Mouse (Mus musculus) C2C12 (cell line): Measurements from ENCODE around the gene Nfxl1. TPM values are rescaled to one million over a fixed set of nuclear protein-coding genes. Genes with fewer than 3 reads are reported as not detected.

ENCODE experiments used
- H3K27me3 ChIP-seq: one replicate; pipeline ENCODE4 v1.6.1; 2011; ENCODE audit not compliant: control insufficient read depth, insufficient read depth, insufficient read length
- H3K36me3 ChIP-seq: one replicate; pipeline ENCODE4 v1.6.1; 2011; ENCODE audit not compliant: control insufficient read depth, insufficient read depth
- H3K4me3 ChIP-seq: one replicate; pipeline ENCODE4 v1.5.1; 2011; ENCODE audit warnings: mild to moderate bottlenecking, control low read depth; ENCODE audit not compliant: poor library complexity, insufficient read depth, severe bottlenecking
- H3K79me2 ChIP-seq: one replicate; pipeline ENCODE4 v1.6.1; 2011; ENCODE audit not compliant: control insufficient read depth, insufficient read depth
- H3K79me3 ChIP-seq: one replicate; pipeline ENCODE4 v1.6.1; 2011; ENCODE audit warnings: low read depth, control low read depth
- H3ac ChIP-seq: one replicate; pipeline ENCODE3; 2011; ENCODE audit warnings: low read depth; ENCODE audit not compliant: control insufficient read depth, insufficient read length
- CEBPB ChIP-seq: IDR thresholded peaks from one replicate; pipeline ENCODE4 v1.6.1; 2011; ENCODE audit warnings: low read depth, mild to moderate bottlenecking, control low read depth, moderate library complexity
- CTCF ChIP-seq: IDR thresholded peaks from one replicate; pipeline ENCODE4 v1.5.1; 2011; ENCODE audit not compliant: control insufficient read depth, insufficient read depth, insufficient read length
- FOSL1 ChIP-seq: IDR thresholded peaks from one replicate; pipeline ENCODE4 v1.8.0; 2011; ENCODE audit warnings: mild to moderate bottlenecking, low read length; ENCODE audit not compliant: poor library complexity, insufficient read depth, severe bottlenecking
- MAX ChIP-seq: IDR thresholded peaks from one replicate; pipeline ENCODE4 v1.6.1; 2011; ENCODE audit warnings: mild to moderate bottlenecking, control low read depth
- MYOD1 ChIP-seq: IDR thresholded peaks from one replicate; pipeline ENCODE4 v1.6.1; 2011; ENCODE audit warnings: low read depth; ENCODE audit not compliant: control insufficient read depth, insufficient read length
- MYOG ChIP-seq: IDR thresholded peaks from one replicate; pipeline ENCODE4 v1.6.1; 2011; ENCODE audit not compliant: control insufficient read depth, insufficient read length; ENCODE audit errors: extremely low read depth
- USF1 ChIP-seq: IDR thresholded peaks from one replicate; pipeline ENCODE4 v1.6.1; 2011; ENCODE audit warnings: low read depth, mild to moderate bottlenecking, control low read depth, moderate library complexity
- polyA plus RNA-seq: library from polyadenylated mRNA; unstranded; fragments of >200 nt; fragmentation: generic; extraction: Trizol; gene quantifications from one replicate; pipeline ENCODE4 v1.2.1, GENCODE M21; 2012; ENCODE audit warnings: missing spikeins

The Nfxl1 gene
- polyA plus RNA-seq, 1 experiment, result 7.0 TPM

- Histone ChIP-seq H3K79me3 (no peaks in the 10 kb centered on the region), H3ac (no peak overlapping the region), H3K79me2 (no peaks in the 10 kb centered on the region), H3K27me3 (no peaks in the 10 kb centered on the region), H3K4me3 (no peak overlapping the region), H3K36me3 (peaks cover 53% of the 10 kb centered on the region)
- TF ChIP-seq MYOD1, result no peak
- no peak for TF ChIP-seq USF1
- TF ChIP-seq FOSL1, result no peak
- no peak for TF ChIP-seq MYOG
- no peak for TF ChIP-seq CEBPB
- TF ChIP-seq CTCF, result no peak
- TF ChIP-seq MAX, result no peak
Measured at GRCm38 (mm10) chr5:72528896-72529295, 30.6 kb downstream of the Nfxl1 start.

- H3K36me3 ChIP-seq, result peaks cover 35% of the 10 kb centered on the region
- H3K4me3 ChIP-seq, result no peak overlapping the region
- H3K79me3 ChIP-seq, result no peaks in the 10 kb centered on the region
- no peak overlapping the region for H3ac ChIP-seq
- no peaks in the 10 kb centered on the region for H3K79me2 ChIP-seq
- TF ChIP-seq CEBPB (no peak), MYOD1 (no peak), MYOG (no peak), USF1 (no peak), MAX (no peak), CTCF (no peak)
- no peaks in the 10 kb centered on the region for H3K27me3 ChIP-seq
Measured at GRCm38 (mm10) chr5:72513808-72514207, 45.7 kb downstream of the Nfxl1 start.

- Histone ChIP-seq H3K36me3 (no peaks in the 10 kb centered on the region), H3K79me2 (no peaks in the 10 kb centered on the region), H3K79me3 (no peaks in the 10 kb centered on the region), H3ac (no peak overlapping the region), H3K27me3 (peaks cover 23% of the 10 kb centered on the region), H3K4me3 (no peak overlapping the region)
- TF ChIP-seq MYOD1, result no peak
- TF ChIP-seq MAX, result no peak
- no peak for TF ChIP-seq CEBPB
- TF ChIP-seq MYOG, result no peak
- no peak for TF ChIP-seq USF1
- no peak for TF ChIP-seq FOSL1
- no peak for TF ChIP-seq CTCF
Measured at GRCm38 (mm10) chr5:72505740-72506139, 53.7 kb downstream of the Nfxl1 start.

GRCm38 (mm10) chr5:72503531-72504523 lies 55.7 kb downstream of the Nfxl1 start, which contains the start of gene Corin:
Gene Corin, minus strand, starts transcription at chr5:72504473.
- no peak within 1 kb of the TSS for H3K4me3 ChIP-seq

GRCm38 (mm10) chr5:72502778-72503177 lies 56.7 kb downstream of the Nfxl1 start:
- Histone ChIP-seq H3ac (no peak overlapping the region), H3K79me2 (no peaks in the 10 kb centered on the region), H3K4me3 (no peak overlapping the region), H3K36me3 (no peaks in the 10 kb centered on the region), H3K79me3 (no peaks in the 10 kb centered on the region), H3K27me3 (peaks cover 23% of the 10 kb centered on the region)
- no peak for TF ChIP-seq CEBPB
- no peak for TF ChIP-seq MAX
- no peak for TF ChIP-seq MYOD1
- no peak for TF ChIP-seq MYOG
- TF ChIP-seq FOSL1, result no peak
- no peak for TF ChIP-seq CTCF
- TF ChIP-seq USF1, result no peak

More at GRCm38 (mm10) chr5:72503531-72504523, 55.7 kb downstream of the Nfxl1 start, which contains the start of gene Corin:
- H3ac ChIP-seq, result no peak within 1 kb of the TSS
- H3K36me3 ChIP-seq, result no peaks in the 10 kb centered on the region
- no peak for TF ChIP-seq USF1
- TF ChIP-seq CTCF, result no peak
- no peak for TF ChIP-seq CEBPB
- TF ChIP-seq MYOG, result no peak
- no peak for TF ChIP-seq FOSL1
- no peak for TF ChIP-seq MYOD1
- TF ChIP-seq MAX, result no peak
- H3K79me3 ChIP-seq, result no peaks in the 10 kb centered on the region
- no peaks in the 10 kb centered on the region for H3K79me2 ChIP-seq
- peaks cover 23% of the 10 kb centered on the region for H3K27me3 ChIP-seq
